Mouse (Mus musculus) stomach, postnatal 0 days (tissue): ENCODE data around the gene Vegfa. TPM values are rescaled to one million over a fixed set of nuclear protein-coding genes. Genes with fewer than 3 reads are reported as not detected.

Experiments
- ATAC-seq: fragments of 200-750 bp; cut with Nextera tagmentation; 2 replicates; pipeline ENCODE4 v1.8.0; 2017; ENCODE audit not compliant: low FRiP score, low TSS enrichment
- DNase-seq: peaks from one replicate; pipeline ENCODE4 v3.0.0-alpha.2; 2016; ENCODE audit warnings: low spot score
- H3K27ac ChIP-seq: fragments of 300-500 bp; sonication (generic); replicated peaks from 2 replicates; pipeline ENCODE4 v1.5.1; 2014; ENCODE audit warnings: mild to moderate bottlenecking, control low read depth
- H3K27me3 ChIP-seq: fragments of 300-500 bp; sonication (generic); 2 replicates; pipeline ENCODE4 v1.6.1; 2014; ENCODE audit warnings: low read length; ENCODE audit not compliant: control insufficient read depth, insufficient read depth
- H3K36me3 ChIP-seq: fragments of 300-500 bp; sonication (generic); 2 replicates; pipeline ENCODE4 v1.6.1; 2014; ENCODE audit warnings: low read length, mixed read lengths; ENCODE audit not compliant: control insufficient read depth, insufficient read depth
- H3K4me1 ChIP-seq: fragments of 300-500 bp; sonication (generic); replicated peaks from 2 replicates; pipeline ENCODE4 v1.6.1; 2014; ENCODE audit warnings: antibody characterized with exemption; ENCODE audit not compliant: control insufficient read depth, insufficient read depth
- H3K4me2 ChIP-seq: fragments of 300-500 bp; sonication (generic); replicated peaks from 2 replicates; pipeline ENCODE4 v1.6.1; 2014; ENCODE audit warnings: low read depth, mild to moderate bottlenecking, control low read depth, moderate library complexity
- H3K4me3 ChIP-seq: fragments of 300-500 bp; sonication (generic); 2 replicates; pipeline ENCODE4 v1.5.1; 2014; ENCODE audit warnings: low read depth, low read length, control low read depth
- H3K9ac ChIP-seq: fragments of 300-500 bp; sonication (generic); 2 replicates; pipeline ENCODE4 v1.6.1; 2014; ENCODE audit warnings: mild to moderate bottlenecking, low read length, control low read depth, mixed read lengths
- H3K9me3 ChIP-seq: fragments of 300-500 bp; sonication (generic); 2 replicates; pipeline ENCODE4 v1.6.1; 2016; ENCODE audit warnings: low read length; ENCODE audit not compliant: control insufficient read depth
- CTCF ChIP-seq: IDR thresholded peaks from 2 replicates; pipeline ENCODE4 v1.5.1; 2016; ENCODE audit warnings: antibody characterized with exemption, low read depth, mild to moderate bottlenecking, moderate library complexity
- EP300 ChIP-seq: optimal IDR thresholded peaks from 2 replicates; pipeline ENCODE3; 2016; ENCODE audit warnings: antibody characterized with exemption
- WGBS: fragments of 180-500 bp; shearing (Covaris S2); extraction: QIAGEN DNeasy Blood & Tissue Kit; methylation state at CpG from one replicate; pipeline ENCODE4 v1.1.7; 2014; 5-methylcytosine and 5-hydroxymethylcytosine counted together
- polyA plus RNA-seq: library from polyadenylated mRNA; unstranded; fragments of >200 nt; fragmentation: Nextera tagmentation; extraction: Ambion mirVana; gene quantifications from 2 replicates; pipeline ENCODE4 v1.2.1, GENCODE M21; 2015

Gene Vegfa
- polyA plus RNA-seq, 1 experiment from 2014 or later = 3.1 TPM

GRCm38 (mm10) chr17:46071531-46071930 lies 39.4 kb upstream of the Vegfa start:
- DNase-seq (no peak), ATAC-seq (no peak)
- no peak for TF ChIP-seq CTCF
- TF ChIP-seq EP300 = no peak
- H3K4me3 ChIP-seq = no peak overlapping the region
- 0 out of 2 replicates have a peak overlapping the region, but pooled peaks have one; percentile 18 for H3K27ac ChIP-seq
- no peaks in the 10 kb centered on the region for H3K27me3 ChIP-seq
- H3K9ac ChIP-seq = no peak overlapping the region
- H3K4me1 ChIP-seq = 0 out of 2 replicates have a peak, but pooled peaks cover 2% of the 10 kb centered on the region
- no peaks in the 10 kb centered on the region for H3K36me3 ChIP-seq
- no peak overlapping the region for H3K4me2 ChIP-seq
- H3K9me3 ChIP-seq = no peaks in the 10 kb centered on the region
- 57% methylated on average over 3 of the region's 3 CpGs for WGBS

- H3K4me3 ChIP-seq = no peak overlapping the region
Observed at GRCm38 (mm10) chr17:46070046-46070445, 37.9 kb upstream of the Vegfa start.

GRCm38 (mm10) chr17:46063974-46064312 lies 31.8 kb upstream of the Vegfa start:
- Histone ChIP-seq H3K4me1 (0 out of 2 replicates have a peak, but pooled peaks cover 3% of the 10 kb centered on the region), H3K9me3 (no peaks in the 10 kb centered on the region), H3K9ac (no peak overlapping the region; the same call in 1 of the 2 replicates), H3K27me3 (no peaks in the 10 kb centered on the region), H3K4me2 (no peak overlapping the region), H3K36me3 (no peaks in the 10 kb centered on the region), H3K4me3 (no peak overlapping the region), H3K27ac (no peak overlapping the region; the same call in 1 of the 2 replicates)
- ATAC-seq (no peak), DNase-seq (no peak)
- 38% methylated on average over 6 of the region's 6 CpGs for WGBS
- no peak for TF ChIP-seq EP300

More at GRCm38 (mm10) chr17:46070046-46070445, 37.9 kb upstream of the Vegfa start:
- no peak for DNase-seq
- ATAC-seq = no peak
- Histone ChIP-seq H3K9me3 (no peaks in the 10 kb centered on the region), H3K4me1 (0 out of 2 replicates have a peak, but pooled peaks cover 2% of the 10 kb centered on the region), H3K9ac (no peak overlapping the region), H3K4me2 (no peak overlapping the region), H3K27ac (no peak overlapping the region), H3K36me3 (no peaks in the 10 kb centered on the region), H3K27me3 (no peaks in the 10 kb centered on the region)
- no peak for TF ChIP-seq EP300
- no peak for TF ChIP-seq CTCF
- WGBS = 62% methylated on average over 9 of the region's 9 CpGs

DNA sequence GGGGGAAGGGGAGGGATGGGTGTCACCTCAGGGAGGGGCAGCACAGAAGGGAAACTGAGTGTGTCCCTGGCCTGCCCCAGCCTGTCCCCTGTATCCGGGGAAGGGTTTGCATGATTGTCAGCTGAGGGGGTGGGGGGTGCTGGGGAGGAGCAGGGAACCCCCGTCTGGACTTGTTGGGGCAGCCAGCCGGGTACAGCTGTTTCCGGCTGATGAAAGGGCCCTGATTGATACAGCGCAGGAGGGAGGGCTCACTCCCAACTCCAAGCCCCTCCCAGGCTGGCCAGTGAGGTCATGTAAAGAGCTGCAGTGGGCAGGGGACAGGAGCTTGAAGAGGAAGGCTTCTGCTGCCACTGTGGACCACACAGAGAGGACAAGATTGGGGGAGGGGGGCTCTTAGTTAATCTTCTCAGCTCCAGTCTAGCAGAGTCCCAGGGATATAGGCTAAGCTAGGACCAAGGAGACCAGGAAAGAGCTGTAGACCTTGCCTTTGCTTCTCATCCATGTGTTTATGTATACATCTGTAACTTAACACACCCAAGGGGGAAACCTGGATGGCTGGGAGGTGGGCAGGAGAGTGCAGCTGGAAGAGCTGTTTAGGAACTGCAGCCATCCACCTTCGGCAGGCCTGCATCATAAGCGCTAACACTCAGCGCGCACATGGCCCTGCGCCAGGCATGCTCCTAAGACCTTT lies 31.3 kb upstream of the Vegfa start:
- H3K9me3 ChIP-seq = no peaks in the 10 kb centered on the region
- TF ChIP-seq CTCF (no peak), EP300 (no peak)
- no peaks in the 10 kb centered on the region for H3K27me3 ChIP-seq
- no peak overlapping the region for H3K4me2 ChIP-seq
- no peak overlapping the region; the same call in 1 of the 2 replicates for H3K27ac ChIP-seq
- H3K9ac ChIP-seq = no peak overlapping the region; the same call in 1 of the 2 replicates
- WGBS = 5% methylated on average over 10 of the region's 10 CpGs
- ATAC-seq (peak; percentile 68), DNase-seq (peak; percentile 57)
- H3K4me3 ChIP-seq = no peak overlapping the region
- H3K36me3 ChIP-seq = no peaks in the 10 kb centered on the region
- H3K4me1 ChIP-seq = 0 out of 2 replicates have a peak, but pooled peaks cover 3% of the 10 kb centered on the region

- DNase-seq (no peak), ATAC-seq (no peak)
- 54% methylated on average over 3 of the region's 3 CpGs for WGBS
- Histone ChIP-seq H3K27me3 (no peaks in the 10 kb centered on the region), H3K4me2 (no peak overlapping the region), H3K9ac (no peak overlapping the region), H3K27ac (no peak overlapping the region), H3K9me3 (no peaks in the 10 kb centered on the region), H3K4me1 (0 out of 2 replicates have a peak, but pooled peaks cover 3% of the 10 kb centered on the region), H3K36me3 (no peaks in the 10 kb centered on the region), H3K4me3 (no peak overlapping the region)
- no peak for TF ChIP-seq EP300
- TF ChIP-seq CTCF = no peak
Observed at GRCm38 (mm10) chr17:46060253-46060652, 28.1 kb upstream of the Vegfa start.

- Histone ChIP-seq H3K4me2 (no peak overlapping the region), H3K4me1 (0 out of 2 replicates have a peak, but pooled peaks cover 3% of the 10 kb centered on the region), H3K27ac (no peak overlapping the region), H3K4me3 (no peak overlapping the region), H3K9me3 (no peaks in the 10 kb centered on the region), H3K27me3 (no peaks in the 10 kb centered on the region), H3K9ac (no peak overlapping the region), H3K36me3 (no peaks in the 10 kb centered on the region)
- WGBS = 61% methylated on average over 15 of the region's 15 CpGs
- DNase-seq (no peak), ATAC-seq (no peak)
- TF ChIP-seq EP300 = no peak
- TF ChIP-seq CTCF = no peak
Observed at GRCm38 (mm10) chr17:46059226-46059825, 27.2 kb upstream of the Vegfa start.
